Mouse (Mus musculus) CD4-positive helper T cell, adult 2 months (primary cell): Measurements from ENCODE around the gene Man1a.

Experiments
- DNase-seq: peaks from one replicate; pipeline ENCODE4 v3.0.0-alpha.2; 2012; ENCODE audit warnings: low read depth, missing footprints, low spot score

The Man1a gene

GRCm38 (mm10) chr10:53917517-53917916, 158.9 kb downstream of the Man1a start:
- no peak for DNase-seq

GRCm38 (mm10) chr10:53915719-53916118, 160.7 kb downstream of the Man1a start:
- no peak for DNase-seq

GRCm38 (mm10) chr10:53914974-53915609, 161.3 kb downstream of the Man1a start:
- DNase-seq: no peak

- no peak for DNase-seq
Measured at GRCm38 (mm10) chr10:53913546-53914312, 162.7 kb downstream of the Man1a start.

GRCm38 (mm10) chr10:53889512-53889911, 186.9 kb downstream of the Man1a start:
- peak; percentile 8 for DNase-seq

- no peak for DNase-seq
Measured at GRCm38 (mm10) chr10:53888382-53889110, 187.9 kb downstream of the Man1a start.

GRCm38 (mm10) chr10:53886475-53886874, 189.9 kb downstream of the Man1a start:
- DNase-seq: no peak

- DNase-seq: no peak
Measured at GRCm38 (mm10) chr10:53881310-53881709, 195.1 kb downstream of the Man1a start.

- no peak for DNase-seq
Measured at GRCm38 (mm10) chr10:53875896-53876295, 200.5 kb downstream of the Man1a start.

GRCm38 (mm10) chr10:53874191-53874590, 202.2 kb downstream of the Man1a start:
- no peak for DNase-seq

GRCm38 (mm10) chr10:53863486-53864357, 212.7 kb downstream of the Man1a start:
- DNase-seq: peak; percentile 50

- no peak for DNase-seq
Measured at GRCm38 (mm10) chr10:53859879-53860278, 216.5 kb downstream of the Man1a start.

GRCm38 (mm10) chr10:53859224-53859623, 217.2 kb downstream of the Man1a start:
- no peak for DNase-seq
